Mouse (Mus musculus): ENCODE results near the gene Crk. TPM values are rescaled to one million over a fixed set of nuclear protein-coding genes. Genes with fewer than 3 reads are reported as not detected.

Crk gene
- polyA plus RNA-seq, 2 experiments = 20.1 to 24.5 TPM

GRCm38 (mm10) chr11:75652222-75652941 is 26.7 kb upstream of the Crk start:
- H3K4me2 ChIP-seq (ENCODE audit: low read depth) = peak overlapping the region; percentile 96
- DNase-seq (ENCODE audit: low read depth in 3 of 3, low spot score in 3 of 3) (no peak), ATAC-seq (ENCODE audit: insufficient read depth) (no peak)
- no peaks in the 10 kb centered on the region for H3K27me3 ChIP-seq (ENCODE audit: control insufficient read depth, insufficient read depth, low read length)
- no peaks in the 10 kb centered on the region for H3K36me3 ChIP-seq (replicated peaks; ENCODE audit: control insufficient read depth, insufficient read depth, low read depth)
- TF ChIP-seq EP300 (IDR thresholded peaks at IDR 0.05; ENCODE audit: low read depth) = no peak
- TF ChIP-seq CTCF (IDR thresholded peaks at IDR 0.05; ENCODE audit: low read depth) = peak; percentile 18; the same call in 1 of the 2 replicates
- WGBS (ENCODE audit: insufficient replicate concordance) = 25% methylated on average over 20 of the region's 20 CpGs
- H3K9me3 ChIP-seq (ENCODE audit: control insufficient read depth, low read length) = no peaks in the 10 kb centered on the region
- H3K27ac ChIP-seq = no peak overlapping the region
- peak overlapping the region; percentile 84 to 85 for H3K4me3 ChIP-seq (ENCODE audit: insufficient read depth in 1 of 2, low read depth in 2 of 2, low read length in 2 of 2)
- H3K4me1 ChIP-seq (replicated peaks; ENCODE audit: control insufficient read depth in 2 of 2, insufficient read depth in 2 of 2, low read length in 1 of 2) = peaks cover 40 to 54% of the 10 kb centered on the region in 2 experiments
- H3K9ac ChIP-seq (replicated peaks) = peak overlapping the region; percentile 94

- H3K27me3 ChIP-seq (ENCODE audit: control insufficient read depth, insufficient read depth, low read length) = no peaks in the 10 kb centered on the region
These were observed 25.9 kb upstream of the Crk start for GRCm38 (mm10) chr11:75652942-75653684.

GRCm38 (mm10) chr11:75653781-75654470 is 25.1 kb upstream of the Crk start:
- TF ChIP-seq CTCF (IDR thresholded peaks at IDR 0.05; ENCODE audit: low read depth) (no peak), EP300 (IDR thresholded peaks at IDR 0.05; ENCODE audit: low read depth) (no peak)
- H3K27ac ChIP-seq = peak overlapping the region; percentile 92
- WGBS (ENCODE audit: insufficient replicate concordance) = under 1% methylated on average over 42 of the region's 45 CpGs
- peak; percentile 71 for ATAC-seq (ENCODE audit: insufficient read depth)
- H3K4me3 ChIP-seq (ENCODE audit: insufficient read depth in 1 of 2, low read depth in 2 of 2, low read length in 2 of 2) = peak overlapping the region; percentile 59 to 85
- no peaks in the 10 kb centered on the region for H3K27me3 ChIP-seq (ENCODE audit: control insufficient read depth, insufficient read depth, low read length)
- peak overlapping the region; percentile 82 for H3K9ac ChIP-seq (replicated peaks)
- H3K4me2 ChIP-seq (ENCODE audit: low read depth) = peak overlapping the region; percentile 96
- H3K4me1 ChIP-seq (replicated peaks; ENCODE audit: control insufficient read depth in 2 of 2, insufficient read depth in 2 of 2, low read length in 1 of 2) = peaks cover 40 to 52% of the 10 kb centered on the region in 2 experiments
- no peaks in the 10 kb centered on the region for H3K36me3 ChIP-seq (replicated peaks; ENCODE audit: control insufficient read depth, insufficient read depth, low read depth)
- peak; percentile 65 to 76 (median 71) for DNase-seq (ENCODE audit: low read depth in 3 of 3, low spot score in 3 of 3)
- no peaks in the 10 kb centered on the region for H3K9me3 ChIP-seq (ENCODE audit: control insufficient read depth, low read length)

More at GRCm38 (mm10) chr11:75652942-75653684, 25.9 kb upstream of the Crk start:
- no peak for DNase-seq (ENCODE audit: low read depth in 3 of 3, low spot score in 3 of 3)
- no peaks in the 10 kb centered on the region for H3K36me3 ChIP-seq (replicated peaks; ENCODE audit: control insufficient read depth, insufficient read depth, low read depth)
- peak overlapping the region; percentile 59 to 85 for H3K4me3 ChIP-seq (ENCODE audit: insufficient read depth in 1 of 2, low read depth in 2 of 2, low read length in 2 of 2)
- H3K4me1 ChIP-seq (replicated peaks; ENCODE audit: control insufficient read depth in 2 of 2, insufficient read depth in 2 of 2, low read length in 1 of 2) = peaks cover 40 to 54% of the 10 kb centered on the region in 2 experiments
- H3K9me3 ChIP-seq (ENCODE audit: control insufficient read depth, low read length) = no peaks in the 10 kb centered on the region
- H3K4me2 ChIP-seq (ENCODE audit: low read depth) = peak overlapping the region; percentile 96
- H3K9ac ChIP-seq (replicated peaks) = peak overlapping the region; percentile 35
- 22% methylated on average over 14 of the region's 14 CpGs for WGBS (ENCODE audit: insufficient replicate concordance)
- peak overlapping the region; percentile 92 for H3K27ac ChIP-seq
- peak; percentile 37 for TF ChIP-seq CTCF (IDR thresholded peaks at IDR 0.05; ENCODE audit: low read depth)
- TF ChIP-seq EP300 (IDR thresholded peaks at IDR 0.05; ENCODE audit: low read depth) = no peak
- no peak for ATAC-seq (ENCODE audit: insufficient read depth)

GRCm38 (mm10) chr11:75654471-75655390 is 24.3 kb upstream of the Crk start:
- TF ChIP-seq EP300 (IDR thresholded peaks at IDR 0.05; ENCODE audit: low read depth) (peak; percentile 55), CTCF (IDR thresholded peaks at IDR 0.05; ENCODE audit: low read depth) (no peak)
- Histone ChIP-seq H3K36me3 (replicated peaks; ENCODE audit: control insufficient read depth, insufficient read depth, low read depth) (no peaks in the 10 kb centered on the region; the same call in 1 of the 2 replicates), H3K27ac (peak overlapping the region; percentile 92), H3K9me3 (ENCODE audit: control insufficient read depth, low read length) (no peaks in the 10 kb centered on the region), H3K9ac (replicated peaks) (peak overlapping the region; percentile 82), H3K4me3 (ENCODE audit: insufficient read depth in 1 of 2, low read depth in 2 of 2, low read length in 2 of 2) (peak overlapping the region; percentile 59 to 85), H3K4me1 (replicated peaks; ENCODE audit: control insufficient read depth in 2 of 2, insufficient read depth in 2 of 2, low read length in 1 of 2) (peaks cover 37 to 45% of the 10 kb centered on the region in 2 experiments), H3K4me2 (ENCODE audit: low read depth) (peak overlapping the region; percentile 96), H3K27me3 (ENCODE audit: control insufficient read depth, insufficient read depth, low read length) (no peaks in the 10 kb centered on the region)
- ATAC-seq (ENCODE audit: insufficient read depth) = peak; percentile 58
- WGBS (ENCODE audit: insufficient replicate concordance) = 16% methylated on average over 25 of the region's 25 CpGs
- DNase-seq (ENCODE audit: low read depth in 3 of 3, low spot score in 3 of 3) = peak; percentile 59 to 66 (median 66)

All from liver, embryonic 14.5 days (tissue).